Mouse (Mus musculus) stomach, postnatal 0 days (tissue): ENCODE data around the gene 1700011L22Rik.

Experiments used
- CTCF ChIP-seq: IDR thresholded peaks from 2 replicates; pipeline ENCODE4 v1.5.1; 2016; ENCODE audit warnings: antibody characterized with exemption, low read depth, mild to moderate bottlenecking, moderate library complexity
- EP300 ChIP-seq: optimal IDR thresholded peaks from 2 replicates; pipeline ENCODE3; 2016; ENCODE audit warnings: antibody characterized with exemption

GRCm38 (mm10) chr8:79211630-79212029 is 36.7 kb downstream of the 1700011L22Rik start:
- TF ChIP-seq EP300 (no peak), CTCF (no peak)
